Mouse (Mus musculus) bone marrow macrophage, adult 2 months (primary cell): ENCODE measurements around the gene Zbtb16. TPM values are rescaled to one million over a fixed set of nuclear protein-coding genes. Genes with fewer than 3 reads are reported as not detected.

ENCODE experiments used
- H3K27ac ChIP-seq: 2 replicates; pipeline ENCODE4 v1.5.1; 2012; ENCODE audit warnings: low read depth, low read length; ENCODE audit not compliant: insufficient read depth
- H3K4me1 ChIP-seq: 2 replicates; pipeline ENCODE4 v1.6.1; 2012; ENCODE audit warnings: low read length; ENCODE audit not compliant: control insufficient read depth, insufficient read depth
- H3K4me3 ChIP-seq: 2 replicates; pipeline ENCODE4 v1.5.1; 2012; ENCODE audit warnings: mild to moderate bottlenecking, low read length, moderate library complexity; ENCODE audit not compliant: insufficient read depth
- CTCF ChIP-seq: IDR thresholded peaks from 2 replicates; pipeline ENCODE4 v1.5.1; 2012; ENCODE audit warnings: low read depth, mild to moderate bottlenecking, low read length, moderate library complexity
- POLR2A ChIP-seq: IDR thresholded peaks from 2 replicates; pipeline ENCODE4 v1.6.1; 2012; ENCODE audit warnings: mild to moderate bottlenecking, low read depth, low read length, borderline replicate concordance
- polyA plus RNA-seq: library from polyadenylated mRNA; stranded (reverse); fragments of >200 nt; gene quantifications from 2 replicates; pipeline ENCODE4 v1.2.4, GENCODE M21; 2012; ENCODE audit not compliant: missing spikeins, insufficient read depth, insufficient read length

Zbtb16 gene
- polyA plus RNA-seq, 1 experiment = 2.9 TPM

GRCm38 (mm10) chr9:48662361-48663051 lies 173.5 kb downstream of the Zbtb16 start:
- H3K4me3 ChIP-seq = no peak overlapping the region
- no peak overlapping the region for H3K27ac ChIP-seq
- no peak for TF ChIP-seq POLR2A
- no peak for TF ChIP-seq CTCF
- no peaks in the 10 kb centered on the region for H3K4me1 ChIP-seq

- Histone ChIP-seq H3K27ac (no peak overlapping the region), H3K4me3 (no peak overlapping the region), H3K4me1 (no peaks in the 10 kb centered on the region)
- TF ChIP-seq CTCF (no peak), POLR2A (no peak)
Measured at GRCm38 (mm10) chr9:48661225-48662023, 174.6 kb downstream of the Zbtb16 start.

- TF ChIP-seq CTCF = no peak
- TF ChIP-seq POLR2A = no peak
- Histone ChIP-seq H3K4me1 (no peaks in the 10 kb centered on the region), H3K4me3 (no peak overlapping the region), H3K27ac (no peak overlapping the region)
Measured at GRCm38 (mm10) chr9:48655525-48656169, 180.4 kb downstream of the Zbtb16 start.

- TF ChIP-seq POLR2A (no peak), CTCF (no peak)
- Histone ChIP-seq H3K27ac (no peak overlapping the region), H3K4me3 (no peak overlapping the region), H3K4me1 (no peaks in the 10 kb centered on the region)
Measured at GRCm38 (mm10) chr9:48654730-48655129, 181.3 kb downstream of the Zbtb16 start.

- H3K27ac ChIP-seq = no peak overlapping the region
Measured at GRCm38 (mm10) chr9:48653399-48654070, 182.5 kb downstream of the Zbtb16 start.

GRCm38 (mm10) chr9:48652026-48652425 lies 184.0 kb downstream of the Zbtb16 start:
- H3K4me1 ChIP-seq = no peaks in the 10 kb centered on the region
- no peak overlapping the region for H3K27ac ChIP-seq
- TF ChIP-seq POLR2A (no peak), CTCF (no peak)
- no peak overlapping the region for H3K4me3 ChIP-seq

More at GRCm38 (mm10) chr9:48653399-48654070, 182.5 kb downstream of the Zbtb16 start:
- Histone ChIP-seq H3K4me1 (no peaks in the 10 kb centered on the region), H3K4me3 (no peak overlapping the region)
- TF ChIP-seq POLR2A (no peak), CTCF (no peak)

- Histone ChIP-seq H3K4me1 (no peaks in the 10 kb centered on the region), H3K27ac (no peak overlapping the region), H3K4me3 (no peak overlapping the region)
- TF ChIP-seq POLR2A (no peak), CTCF (no peak)
Measured at GRCm38 (mm10) chr9:48650846-48651245, 185.2 kb downstream of the Zbtb16 start.

- TF ChIP-seq CTCF (no peak), POLR2A (no peak)
- no peak overlapping the region for H3K4me3 ChIP-seq
- H3K27ac ChIP-seq = no peak overlapping the region
- H3K4me1 ChIP-seq = no peaks in the 10 kb centered on the region
Measured at GRCm38 (mm10) chr9:48649851-48650685, 186.0 kb downstream of the Zbtb16 start.

GRCm38 (mm10) chr9:48649098-48649766 lies 186.8 kb downstream of the Zbtb16 start:
- Histone ChIP-seq H3K4me3 (no peak overlapping the region), H3K4me1 (no peaks in the 10 kb centered on the region), H3K27ac (no peak overlapping the region)
- TF ChIP-seq CTCF (no peak), POLR2A (no peak)
